Mouse (Mus musculus): ENCODE data around the gene Clta. TPM values are rescaled to one million over a fixed set of nuclear protein-coding genes. Genes with fewer than 3 reads are reported as not detected.

The Clta gene
- polyA plus RNA-seq, 1 experiment from 2014 or later: 246 TPM

Other genes starting within 250 kb of the Clta start
- gene Olfr159, start 233.4 kb upstream of the Clta start, polyA plus RNA-seq (2015; fragmentation: Nextera tagmentation; extraction: Ambion mirVana): not detected in 2 replicates
- 0.18 and 0.20 TPM in 2 replicates for gene Olfr156, start 180.6 kb upstream of the Clta start, polyA plus RNA-seq (2015; fragmentation: Nextera tagmentation; extraction: Ambion mirVana)
- not detected in 2 replicates for gene Olfr157, start 164.3 kb upstream of the Clta start, polyA plus RNA-seq (2015; fragmentation: Nextera tagmentation; extraction: Ambion mirVana)
- gene Olfr155, start 152.9 kb upstream of the Clta start, polyA plus RNA-seq (2015; fragmentation: Nextera tagmentation; extraction: Ambion mirVana): not detected in 2 replicates
- gene Reck, start 128.9 kb upstream of the Clta start, polyA plus RNA-seq (2015; fragmentation: Nextera tagmentation; extraction: Ambion mirVana): 35.7 and 36.3 TPM in 2 replicates
- 124 and 125 TPM in 2 replicates for gene Glipr2, start 47.1 kb upstream of the Clta start, polyA plus RNA-seq (2015; fragmentation: Nextera tagmentation; extraction: Ambion mirVana)
- gene Ccin, start 21.0 kb upstream of the Clta start, polyA plus RNA-seq (2015; fragmentation: Nextera tagmentation; extraction: Ambion mirVana): not detected in 2 replicates
- 22.9 and 24.8 TPM in 2 replicates for gene Gne, start 79.7 kb downstream of the Clta start, polyA plus RNA-seq (2015; fragmentation: Nextera tagmentation; extraction: Ambion mirVana)
- 18.4 and 19.9 TPM in 2 replicates for gene Rnf38, start 229.3 kb downstream of the Clta start, polyA plus RNA-seq (2015; fragmentation: Nextera tagmentation; extraction: Ambion mirVana)